Mouse (Mus musculus) kidney, adult 2 months (tissue): ENCODE data around the gene E330021D16Rik.

Experiments used
- CTCF ChIP-seq: fragments of 200-500 bp; conservative IDR thresholded peaks from 2 replicates; pipeline ENCODE4 v1.5.1; 2011; ENCODE audit warnings: low read depth, mild to moderate bottlenecking, control low read depth, low read length, moderate library complexity, mixed read lengths; ENCODE audit not compliant: insufficient read depth, insufficient read length
- POLR2A ChIP-seq: fragments of 200-500 bp; IDR thresholded peaks from one replicate; pipeline ENCODE4 v1.6.1; 2011; ENCODE audit warnings: low read depth, low read length, control low read depth

- TF ChIP-seq CTCF: no peak
- no peak for TF ChIP-seq POLR2A
These were observed 34.6 kb upstream of the E330021D16Rik start for GRCm38 (mm10) chr6:136449930-136450329.
